Mouse (Mus musculus): ENCODE results near the gene Vmn2r48. TPM values are rescaled to one million over a fixed set of nuclear protein-coding genes. Genes with fewer than 3 reads are reported as not detected.

The Vmn2r48 gene
- not detected in 2 replicates for polyA plus RNA-seq (2015; fragmentation: Nextera tagmentation; extraction: Ambion mirVana)

GRCm38 (mm10) chr7:9953485-9953884, at the start of gene Vmn2r48:
Gene Vmn2r48 (minus strand): TSS chr7:9953585.

GRCm38 (mm10) chr7:9992157-9992556, 38.8 kb upstream of the Vmn2r48 start, which contains the start of gene Vmn2r49:
Gene Vmn2r49 (minus strand): TSS chr7:9992257.

Other genes with a start within 250 kb of the Vmn2r48 start
- not detected in 2 replicates for gene Vmn2r46, start 183.0 kb downstream of the Vmn2r48 start, polyA plus RNA-seq (2015; fragmentation: Nextera tagmentation; extraction: Ambion mirVana)
- not detected in 2 replicates for gene Vmn2r47, start 112.3 kb downstream of the Vmn2r48 start, polyA plus RNA-seq (2015; fragmentation: Nextera tagmentation; extraction: Ambion mirVana)
- not detected in 2 replicates for gene Vmn2r49, start 38.7 kb upstream of the Vmn2r48 start, polyA plus RNA-seq (2015; fragmentation: Nextera tagmentation; extraction: Ambion mirVana)
- not detected in 2 replicates for gene Vmn2r50, start 99.7 kb upstream of the Vmn2r48 start, polyA plus RNA-seq (2015; fragmentation: Nextera tagmentation; extraction: Ambion mirVana)
- gene Vmn2r51, start 152.2 kb upstream of the Vmn2r48 start, polyA plus RNA-seq (2015; fragmentation: Nextera tagmentation; extraction: Ambion mirVana) = not detected in 2 replicates
- gene Vmn2r52, start 223.0 kb upstream of the Vmn2r48 start, polyA plus RNA-seq (2015; fragmentation: Nextera tagmentation; extraction: Ambion mirVana) = not detected in 2 replicates